Mouse (Mus musculus): ENCODE data around the gene Arhgef40.

- TF ChIP-seq CTCF (IDR thresholded peaks at IDR 0.05; ENCODE audit: borderline replicate concordance, insufficient read depth, low read length) (peak; percentile 44; the same call in 1 of the 2 replicates), POLR2A (IDR thresholded peaks at IDR 0.05; ENCODE audit: low read depth, low read length) (peak; percentile 76)
Measured at GRCm38 (mm10) chr14:52019590-52020340, 35.2 kb downstream of the Arhgef40 start.

Data from embryonic fibroblast, embryonic 13.5 days (primary cell).